Mouse (Mus musculus) embryo, embryonic 9.5 days (tissue): ENCODE data around the gene Rpsa.
"Not testable (repeated sequence)": the region's sequence is repeated elsewhere in the genome, so short reads cannot be mapped to it uniquely, and the experiment has no call there.

Experiments
- DNase-seq: peaks from one replicate; pipeline ENCODE4 v3.0.0-alpha.2; 2017; ENCODE audit errors: extremely low spot score

The Rpsa gene

GRCm38 (mm10) chr9:120127538-120128251 is at the start of gene Rpsa:
TSS of gene Rpsa (plus strand) at chr9:120127689.
- peak; percentile 96 for DNase-seq

DNA sequence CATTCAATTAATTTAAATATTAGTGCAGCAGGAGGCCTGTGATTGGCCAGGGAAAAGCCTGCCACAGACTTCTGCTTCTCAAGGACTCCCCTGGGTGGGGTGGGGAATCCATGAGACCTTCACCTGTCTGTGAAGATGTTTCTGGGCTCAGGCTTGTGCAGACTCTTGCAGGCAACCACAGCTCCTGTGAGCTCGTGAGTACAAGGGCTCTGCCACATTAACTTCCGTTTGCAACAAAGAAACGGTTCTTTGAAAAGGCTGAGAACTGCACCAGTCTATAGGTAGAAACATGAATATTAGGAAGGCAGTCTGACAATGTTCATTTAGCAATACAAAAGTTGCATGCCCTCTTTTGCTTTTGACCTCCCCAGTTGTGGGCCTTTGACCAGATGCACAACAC is 49.2 kb upstream of the Rpsa start:
- DNase-seq: no peak

DNA sequence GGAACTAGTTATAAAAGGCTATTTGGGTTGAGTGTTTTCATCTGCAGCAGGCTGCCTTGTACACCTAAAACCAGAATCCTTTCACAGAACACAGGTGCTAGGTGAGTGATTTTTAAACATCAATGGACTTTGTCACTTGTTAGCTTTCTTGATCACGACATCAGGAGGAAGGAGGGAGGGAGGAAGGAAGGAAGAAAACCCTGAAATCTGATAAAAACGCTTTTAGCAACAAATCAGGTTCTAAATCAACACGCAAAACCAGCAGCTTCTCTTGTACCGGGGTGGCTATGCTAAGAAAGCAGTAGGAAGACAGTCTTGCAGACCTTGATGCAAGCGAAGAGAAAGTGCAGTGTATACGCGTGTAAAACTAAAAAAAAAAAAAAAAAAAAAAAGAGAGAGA is 47.6 kb upstream of the Rpsa start:
- DNase-seq: no peak

DNA sequence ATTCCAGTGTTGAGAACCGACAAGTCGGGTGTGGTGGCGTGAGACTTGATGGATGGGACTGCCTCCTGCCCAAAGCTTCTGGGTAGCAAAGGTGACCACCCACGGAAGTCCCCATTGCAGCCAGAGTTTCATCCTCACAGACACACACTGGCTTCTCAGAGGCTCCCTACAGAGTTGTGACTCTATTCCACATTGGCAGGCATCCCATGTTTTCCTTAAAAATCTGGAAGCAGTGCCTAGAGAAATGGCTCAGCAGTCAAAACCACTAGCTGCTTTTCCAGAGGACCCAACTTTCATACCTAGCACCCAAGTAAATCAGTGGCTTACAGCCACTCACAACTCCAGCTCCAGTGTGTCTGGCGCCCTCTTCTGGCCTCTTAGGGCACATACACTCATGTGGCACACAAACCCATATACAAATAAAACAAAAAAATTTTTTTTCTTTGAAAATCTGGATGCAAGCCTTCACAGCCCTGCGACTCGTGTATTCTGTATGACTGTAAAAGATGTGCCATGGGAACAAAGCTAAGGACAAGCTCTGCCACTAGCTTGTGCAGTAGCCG is 46.9 kb upstream of the Rpsa start:
- DNase-seq: no peak

DNA sequence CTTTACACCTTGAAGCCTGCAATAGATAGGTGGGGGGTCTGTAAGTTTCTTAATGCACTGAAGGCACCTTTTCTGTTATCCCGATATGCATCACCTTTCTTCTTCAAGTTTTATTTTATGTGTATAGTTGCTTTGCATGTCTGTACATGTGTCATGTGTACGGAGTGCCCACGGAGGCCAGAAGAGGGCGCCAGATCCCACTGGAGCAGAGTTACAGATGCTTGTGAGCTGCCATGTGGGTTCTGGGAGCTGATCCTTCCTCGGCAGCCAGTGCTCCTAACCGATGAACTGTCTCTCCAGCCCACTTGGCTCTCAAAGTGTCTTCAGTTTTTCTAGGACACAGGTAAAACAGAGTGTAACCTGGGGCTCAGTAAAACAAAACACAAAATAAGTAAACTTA is 46.2 kb upstream of the Rpsa start:
- DNase-seq: no peak

DNA sequence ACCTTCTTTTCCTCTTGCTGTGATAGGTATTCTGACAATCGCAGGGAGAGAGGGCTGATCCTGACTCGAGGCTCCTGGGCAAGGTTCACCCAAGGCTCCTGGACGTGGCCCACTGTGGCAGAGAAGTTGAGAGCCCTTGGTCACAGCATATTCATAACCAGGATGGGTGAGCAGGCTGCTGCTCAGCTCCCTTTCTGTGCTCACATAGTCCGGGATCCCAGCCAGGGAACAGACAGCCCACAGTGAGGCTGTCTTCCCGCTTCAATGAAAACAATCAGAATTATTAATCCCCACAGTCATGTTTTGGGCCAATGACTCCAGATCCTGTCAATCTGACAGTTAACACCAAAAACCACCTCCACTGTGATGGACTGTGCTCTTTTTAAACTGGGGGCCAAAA is 45.5 kb upstream of the Rpsa start:
- no peak for DNase-seq

DNA sequence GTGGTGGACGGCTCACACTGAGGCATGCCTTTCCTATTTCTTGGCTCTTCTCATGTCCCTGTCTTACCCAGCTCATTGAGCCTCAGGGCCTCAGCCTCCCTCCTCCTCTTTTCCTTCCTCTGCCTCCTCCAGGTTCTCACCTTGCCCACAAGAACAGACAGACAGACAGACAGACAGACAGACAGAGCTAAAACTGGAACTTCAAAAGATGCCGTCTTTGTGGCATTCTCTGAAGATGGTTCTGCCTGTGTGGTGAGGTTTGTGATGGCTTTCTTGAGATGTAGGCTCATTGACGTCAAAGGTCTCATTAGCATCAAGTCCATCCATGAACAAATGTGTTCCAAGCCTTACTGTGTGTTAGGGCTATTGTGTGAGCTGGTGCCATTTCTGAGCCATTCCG is 44.8 kb upstream of the Rpsa start:
- no peak for DNase-seq

GRCm38 (mm10) chr9:120083158-120083894 is 44.2 kb upstream of the Rpsa start:
- no peak for DNase-seq

GRCm38 (mm10) chr9:120084406-120084805 is 43.1 kb upstream of the Rpsa start:
- no peak for DNase-seq

DNA sequence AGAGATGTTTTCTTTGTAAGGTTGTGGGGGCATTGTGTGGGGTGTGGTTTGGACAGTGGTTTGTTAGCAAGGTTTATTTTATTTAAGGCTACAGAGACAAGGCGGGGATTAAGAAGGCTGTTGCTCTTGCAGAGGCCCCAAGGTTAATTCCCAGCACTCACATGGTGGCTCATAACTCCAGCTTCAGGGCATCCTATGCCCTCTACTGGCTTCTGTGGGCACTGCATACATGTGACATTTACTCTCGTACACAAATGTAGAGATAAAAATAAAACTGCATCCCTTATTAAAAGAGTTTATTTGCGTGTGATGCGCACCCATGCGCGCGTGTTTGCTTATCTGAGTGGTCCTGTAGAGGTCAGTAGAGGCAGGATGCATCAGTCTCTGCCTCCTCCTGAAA is 38.4 kb upstream of the Rpsa start:
- no peak for DNase-seq

- no peak for DNase-seq
Measured at GRCm38 (mm10) chr9:120091086-120091485, 36.4 kb upstream of the Rpsa start.

GRCm38 (mm10) chr9:120091696-120092238 is 35.7 kb upstream of the Rpsa start, which contains the start of gene Ccr8:
TSS of gene Ccr8 (plus strand) at chr9:120092114.
- no peak for DNase-seq

DNA sequence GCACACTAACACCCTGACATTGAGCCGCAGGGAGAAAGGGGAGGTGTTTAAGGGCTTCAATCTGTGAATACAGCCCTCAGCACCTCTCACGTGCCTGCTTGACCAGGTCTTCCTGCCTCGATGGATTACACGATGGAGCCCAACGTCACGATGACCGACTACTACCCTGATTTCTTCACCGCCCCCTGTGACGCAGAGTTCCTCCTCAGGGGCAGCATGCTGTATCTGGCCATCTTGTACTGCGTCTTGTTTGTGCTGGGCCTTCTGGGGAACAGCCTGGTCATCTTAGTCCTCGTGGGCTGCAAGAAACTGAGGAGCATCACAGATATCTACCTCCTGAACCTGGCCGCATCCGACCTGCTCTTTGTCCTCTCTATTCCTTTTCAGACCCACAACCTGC is 33.8 kb upstream of the Rpsa start:
- no peak for DNase-seq

DNA sequence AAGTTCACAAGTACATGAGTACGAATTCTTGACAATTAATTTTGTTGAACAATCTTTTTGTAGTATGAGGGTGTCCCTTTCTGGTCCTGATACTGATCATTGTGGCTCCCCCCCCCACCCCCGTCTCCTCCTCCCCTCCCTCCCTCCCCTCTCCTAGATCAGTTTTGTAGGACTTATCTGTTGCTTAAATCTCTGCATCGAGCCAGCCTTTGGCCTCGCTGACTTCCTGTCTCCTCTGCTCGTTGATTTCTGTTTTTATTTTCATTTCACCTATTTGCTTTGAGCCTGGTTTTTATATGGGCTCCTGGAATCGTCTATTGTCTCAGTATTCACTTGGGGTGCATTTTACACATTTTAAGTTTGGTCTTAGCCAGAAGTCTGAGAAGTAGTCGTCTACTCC is 31.6 kb upstream of the Rpsa start:
- no peak for DNase-seq

DNA sequence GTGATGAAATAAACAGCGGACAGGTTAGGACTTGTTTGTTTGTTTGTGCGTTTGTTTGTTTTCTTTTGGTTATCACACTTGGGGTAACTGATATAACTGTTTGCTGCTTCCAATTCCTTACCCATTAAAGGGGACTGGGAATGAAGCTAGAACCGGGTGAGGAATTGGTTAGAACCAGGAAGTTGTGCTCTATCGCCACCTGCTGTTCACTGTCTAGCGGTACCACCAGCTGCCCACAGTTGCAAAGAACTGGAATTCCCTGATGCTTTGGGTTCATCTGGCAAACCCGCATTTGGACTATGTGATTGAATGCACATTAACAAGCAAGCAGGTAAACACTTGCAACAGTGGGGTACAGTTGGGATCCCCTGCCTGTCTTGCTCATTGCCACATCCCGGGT is 28.8 kb upstream of the Rpsa start:
- DNase-seq: peak; percentile 61

DNA sequence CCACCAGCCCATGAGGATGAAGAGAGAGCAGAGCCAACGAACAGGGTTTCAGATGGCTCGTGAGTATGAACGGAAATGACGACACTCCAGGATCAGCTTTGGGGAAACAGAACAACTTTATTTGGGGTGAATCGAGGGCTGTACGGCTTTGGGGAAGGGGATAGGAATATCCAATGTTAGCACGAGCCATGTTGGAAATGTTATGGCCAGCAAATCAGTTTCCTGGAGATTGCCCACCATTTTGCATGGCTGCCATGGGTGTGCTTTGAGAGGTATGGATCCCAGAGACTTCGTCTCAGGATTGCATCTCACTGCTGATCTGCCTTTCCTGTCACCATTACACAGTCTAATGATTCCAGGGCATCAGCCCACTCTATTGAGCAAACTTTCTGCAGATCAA is 28.2 kb upstream of the Rpsa start:
- DNase-seq: no peak

GRCm38 (mm10) chr9:120101165-120101564 is 26.3 kb upstream of the Rpsa start:
- DNase-seq: no peak

GRCm38 (mm10) chr9:120108953-120109352 is 18.5 kb upstream of the Rpsa start:
- not testable (repeated sequence) for DNase-seq

GRCm38 (mm10) chr9:120110211-120111018 is 17.1 kb upstream of the Rpsa start, which contains the start of gene Slc25a38:
TSS of gene Slc25a38 (plus strand) at chr9:120110374.
- peak; percentile 93 for DNase-seq

GRCm38 (mm10) chr9:120111156-120111945 is 16.1 kb upstream of the Rpsa start:
- no peak for DNase-seq

- DNase-seq: no peak
Measured at GRCm38 (mm10) chr9:120112472-120112871, 15.0 kb upstream of the Rpsa start.
